Mouse (Mus musculus): ENCODE data around the gene Csnk1d. TPM values are rescaled to one million over a fixed set of nuclear protein-coding genes. Genes with fewer than 3 reads are reported as not detected.

The Csnk1d gene
- total and polyA plus RNA-seq, 3 experiments: 73.6 to 195 (median 116) TPM

DNA sequence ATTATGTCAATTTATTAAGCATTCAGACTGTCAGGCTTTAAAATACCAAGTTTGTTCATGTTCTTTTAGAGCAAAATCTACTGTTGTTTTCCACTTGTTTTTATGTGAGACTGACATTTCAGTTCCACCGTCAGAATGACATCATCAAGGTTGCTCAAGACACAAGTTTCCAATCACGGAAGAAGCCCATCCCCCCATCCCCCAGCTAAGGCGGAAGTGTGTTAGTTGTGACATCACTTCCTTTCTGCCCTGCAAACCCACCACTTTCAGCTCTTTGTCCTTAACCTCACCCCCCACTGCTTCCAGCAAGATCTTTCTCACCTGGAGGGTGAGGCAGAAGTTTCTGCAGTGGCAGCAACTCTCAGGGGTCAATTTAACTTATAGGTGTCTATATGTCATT is 74.7 kb downstream of the Csnk1d start:
- DNase-seq (ENCODE audit: low spot score): no peak
- H3K9me3 ChIP-seq (replicated peaks): no peaks in the 10 kb centered on the region
- H3K4me3 ChIP-seq (ENCODE audit: low read depth, low read length): no peak overlapping the region
- no peaks in the 10 kb centered on the region for H3K4me1 ChIP-seq (ENCODE audit: insufficient read depth, low read depth, low read length)
- peaks cover 2% of the 10 kb centered on the region; the same call in 1 of the 2 replicates for H3K27me3 ChIP-seq (ENCODE audit: insufficient read depth, low read length)
- H3K36me3 ChIP-seq (replicated peaks): peaks cover 50% of the 10 kb centered on the region
- no peak for ATAC-seq (ENCODE audit: extremely low read depth, insufficient number of reproducible peaks, low FRiP score, poor library complexity, severe bottlenecking)
- TF ChIP-seq CTCF (IDR thresholded peaks at IDR 0.05; ENCODE audit: low read depth, low read length) (no peak), GATA2 (IDR thresholded peaks at IDR 0.05; ENCODE audit: borderline replicate concordance, low read depth, low read length) (no peak), GATA1 (IDR thresholded peaks at IDR 0.05; ENCODE audit: borderline replicate concordance, low read length) (no peak), TAL1 (conservative IDR thresholded peaks at IDR 0.05; ENCODE audit: low read depth, low read length) (no peak), POLR2AphosphoS5 (IDR thresholded peaks at IDR 0.05; ENCODE audit: insufficient replicate concordance, low read depth, low read length) (no peak)

GRCm38 (mm10) chr11:120913796-120914195 is 77.3 kb downstream of the Csnk1d start:
- Histone ChIP-seq H3K9me3 (replicated peaks) (no peaks in the 10 kb centered on the region), H3K27me3 (ENCODE audit: insufficient read depth, low read length) (no peaks in the 10 kb centered on the region), H3K4me3 (ENCODE audit: low read depth, low read length) (no peak overlapping the region), H3K36me3 (replicated peaks) (peaks cover 32% of the 10 kb centered on the region), H3K4me1 (ENCODE audit: insufficient read depth, low read depth, low read length) (no peaks in the 10 kb centered on the region)
- ATAC-seq (ENCODE audit: extremely low read depth, insufficient number of reproducible peaks, low FRiP score, poor library complexity, severe bottlenecking) (no peak), DNase-seq (ENCODE audit: low spot score) (no peak)
- TF ChIP-seq TAL1 (conservative IDR thresholded peaks at IDR 0.05; ENCODE audit: low read depth, low read length): no peak
- TF ChIP-seq POLR2AphosphoS5 (IDR thresholded peaks at IDR 0.05; ENCODE audit: insufficient replicate concordance, low read depth, low read length): no peak
- TF ChIP-seq GATA1 (IDR thresholded peaks at IDR 0.05; ENCODE audit: borderline replicate concordance, low read length): no peak
- TF ChIP-seq CTCF (IDR thresholded peaks at IDR 0.05; ENCODE audit: low read depth, low read length): no peak
- no peak for TF ChIP-seq GATA2 (IDR thresholded peaks at IDR 0.05; ENCODE audit: borderline replicate concordance, low read depth, low read length)

Other genes starting within 250 kb of the Csnk1d start
- 568 and 661 TPM in 2 replicates for gene Hmga1b, start 228.5 kb downstream of the Csnk1d start, total RNA-seq (2014; fragmentation: Nextera tagmentation)
- 112 and 114 TPM in 2 replicates for gene Hmga1b, start 228.5 kb downstream of the Csnk1d start, total RNA-seq (2017)
- gene Hmga1b, start 228.5 kb downstream of the Csnk1d start, polyA plus RNA-seq (2012): 2,501 and 3,141 TPM in 2 replicates
- 18.4 and 24.2 TPM in 2 replicates for gene Rfng, start 207.1 kb downstream of the Csnk1d start, total RNA-seq (2014; fragmentation: Nextera tagmentation)
- gene Rfng, start 207.1 kb downstream of the Csnk1d start, total RNA-seq (2017): 3.5 and 4.1 TPM in 2 replicates
- gene Rfng, start 207.1 kb downstream of the Csnk1d start, polyA plus RNA-seq (2012): 55.0 and 67.6 TPM in 2 replicates
- 109 and 111 TPM in 2 replicates for gene Gps1, start 207.1 kb downstream of the Csnk1d start, total RNA-seq (2014; fragmentation: Nextera tagmentation)
- 110 and 144 TPM in 2 replicates for gene Gps1, start 207.1 kb downstream of the Csnk1d start, total RNA-seq (2017)
- 65.9 and 66.5 TPM in 2 replicates for gene Gps1, start 207.1 kb downstream of the Csnk1d start, polyA plus RNA-seq (2012)
- 63.3 and 67.4 TPM in 2 replicates for gene Dus1l, start 194.9 kb downstream of the Csnk1d start, total RNA-seq (2014; fragmentation: Nextera tagmentation)
- 49.2 and 54.7 TPM in 2 replicates for gene Dus1l, start 194.9 kb downstream of the Csnk1d start, total RNA-seq (2017)
- 142 and 166 TPM in 2 replicates for gene Dus1l, start 194.9 kb downstream of the Csnk1d start, polyA plus RNA-seq (2012)
- gene Fasn, start 166.8 kb downstream of the Csnk1d start, total RNA-seq (2014; fragmentation: Nextera tagmentation): 88.2 and 116 TPM in 2 replicates
- 66.6 and 69.3 TPM in 2 replicates for gene Fasn, start 166.8 kb downstream of the Csnk1d start, total RNA-seq (2017)
- gene Fasn, start 166.8 kb downstream of the Csnk1d start, polyA plus RNA-seq (2012): 425 and 529 TPM in 2 replicates
- 4.2 and 7.0 TPM in 2 replicates for gene Ccdc57, start 58.5 kb downstream of the Csnk1d start, total RNA-seq (2014; fragmentation: Nextera tagmentation)
- 2.5 and 2.6 TPM in 2 replicates for gene Ccdc57, start 58.5 kb downstream of the Csnk1d start, total RNA-seq (2017)
- gene Ccdc57, start 58.5 kb downstream of the Csnk1d start, polyA plus RNA-seq (2012): 2.6 and 2.8 TPM in 2 replicates
- 4.3 TPM in 1 of 2 replicates, not detected in the other for gene Slc16a3, start 42.9 kb downstream of the Csnk1d start, total RNA-seq (2014; fragmentation: Nextera tagmentation)
- 10.0 and 15.5 TPM in 2 replicates for gene Slc16a3, start 42.9 kb downstream of the Csnk1d start, total RNA-seq (2017)
- gene Slc16a3, start 42.9 kb downstream of the Csnk1d start, polyA plus RNA-seq (2012): 13.1 and 17.4 TPM in 2 replicates
- not detected in 2 replicates for gene Cd7, start 48.1 kb upstream of the Csnk1d start, total RNA-seq (2014; fragmentation: Nextera tagmentation)
- not detected in 2 replicates for gene Cd7, start 48.1 kb upstream of the Csnk1d start, total RNA-seq (2017)
- gene Cd7, start 48.1 kb upstream of the Csnk1d start, polyA plus RNA-seq (2012): not detected in 2 replicates
- not detected in 2 replicates for gene Sectm1b, start 72.2 kb upstream of the Csnk1d start, total RNA-seq (2014; fragmentation: Nextera tagmentation)
- gene Sectm1b, start 72.2 kb upstream of the Csnk1d start, total RNA-seq (2017): 0.16 and 0.23 TPM in 2 replicates
- gene Sectm1b, start 72.2 kb upstream of the Csnk1d start, polyA plus RNA-seq (2012): not detected in 2 replicates
- not detected in 2 replicates for gene Sectm1a, start 89.9 kb upstream of the Csnk1d start, total RNA-seq (2014; fragmentation: Nextera tagmentation)
- 0.38 TPM in 1 of 2 replicates, not detected in the other for gene Sectm1a, start 89.9 kb upstream of the Csnk1d start, total RNA-seq (2017)
- gene Sectm1a, start 89.9 kb upstream of the Csnk1d start, polyA plus RNA-seq (2012): not detected in 2 replicates
- gene Tex19.2, start 127.3 kb upstream of the Csnk1d start, total RNA-seq (2014; fragmentation: Nextera tagmentation): 6.8 and 7.4 TPM in 2 replicates
- gene Tex19.2, start 127.3 kb upstream of the Csnk1d start, total RNA-seq (2017): 8.0 and 10.8 TPM in 2 replicates
- 13.2 and 17.1 TPM in 2 replicates for gene Tex19.2, start 127.3 kb upstream of the Csnk1d start, polyA plus RNA-seq (2012)
- not detected in 2 replicates for gene Tex19.1, start 154.8 kb upstream of the Csnk1d start, total RNA-seq (2014; fragmentation: Nextera tagmentation)
- not detected in 2 replicates for gene Tex19.1, start 154.8 kb upstream of the Csnk1d start, total RNA-seq (2017)
- gene Tex19.1, start 154.8 kb upstream of the Csnk1d start, polyA plus RNA-seq (2012): not detected in 2 replicates
- not detected in 2 replicates for gene Uts2r, start 168.9 kb upstream of the Csnk1d start, total RNA-seq (2014; fragmentation: Nextera tagmentation)
- gene Uts2r, start 168.9 kb upstream of the Csnk1d start, total RNA-seq (2017): 0.05 TPM in 1 of 2 replicates, not detected in the other
- gene Uts2r, start 168.9 kb upstream of the Csnk1d start, polyA plus RNA-seq (2012): not detected in 2 replicates
- 3.8 and 7.2 TPM in 2 replicates for gene Hexdc, start 213.1 kb upstream of the Csnk1d start, total RNA-seq (2014; fragmentation: Nextera tagmentation)
- gene Hexdc, start 213.1 kb upstream of the Csnk1d start, total RNA-seq (2017): 7.3 and 8.6 TPM in 2 replicates
- gene Hexdc, start 213.1 kb upstream of the Csnk1d start, polyA plus RNA-seq (2012): 3.6 and 4.9 TPM in 2 replicates
- gene Ogfod3, start 213.4 kb upstream of the Csnk1d start, total RNA-seq (2014; fragmentation: Nextera tagmentation): 6.4 and 7.7 TPM in 2 replicates
- gene Ogfod3, start 213.4 kb upstream of the Csnk1d start, total RNA-seq (2017): 4.2 and 4.5 TPM in 2 replicates
- 5.5 and 6.7 TPM in 2 replicates for gene Ogfod3, start 213.4 kb upstream of the Csnk1d start, polyA plus RNA-seq (2012)
- 13.3 and 23.2 TPM in 2 replicates for gene Cybc1, start 238.0 kb upstream of the Csnk1d start, total RNA-seq (2014; fragmentation: Nextera tagmentation)
- 38.5 and 41.5 TPM in 2 replicates for gene Cybc1, start 238.0 kb upstream of the Csnk1d start, total RNA-seq (2017)
- gene Cybc1, start 238.0 kb upstream of the Csnk1d start, polyA plus RNA-seq (2012): 13.3 and 19.6 TPM in 2 replicates
- 57.4 and 72.5 TPM in 2 replicates for gene Narf, start 245.9 kb upstream of the Csnk1d start, total RNA-seq (2014; fragmentation: Nextera tagmentation)
- gene Narf, start 245.9 kb upstream of the Csnk1d start, total RNA-seq (2017): 60.7 and 61.2 TPM in 2 replicates
- gene Narf, start 245.9 kb upstream of the Csnk1d start, polyA plus RNA-seq (2012): 3.3 and 5.5 TPM in 2 replicates